8 mouse cellular contexts compared by ENCODE assay signal in the genomic region with DNA sequence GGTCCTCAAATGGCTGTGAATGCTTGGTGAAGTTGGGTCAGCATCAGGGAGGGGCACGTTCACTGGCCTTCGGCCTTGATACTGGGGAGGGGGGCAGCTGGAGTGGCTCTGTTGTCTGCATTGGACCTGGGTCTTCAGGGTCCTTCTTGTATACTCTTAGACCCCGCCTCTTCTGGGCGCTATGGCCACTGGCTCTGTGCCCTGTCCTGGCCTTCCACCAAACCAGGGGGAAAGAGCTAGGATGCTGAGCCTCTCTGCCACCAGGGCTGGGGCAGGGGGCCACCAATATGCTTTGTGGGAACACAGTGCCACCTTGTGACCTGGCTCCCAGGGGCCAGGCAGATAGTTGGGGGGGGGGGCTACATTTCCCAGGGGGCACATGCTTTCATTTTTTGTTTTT.
DNase-seq lines count a peak whose midpoint lies in the region; ATAC-seq lines count a peak whose summit lies in the region.

No protein-coding gene starts in this region.

- no peak overlapping the region for H3K4me2 ChIP-seq in forebrain, embryonic 16.5 days (ENCODE audit: low read length)
- 0 out of 2 replicates have a peak overlapping the region, but pooled peaks have one; percentile 17 for H3K4me2 ChIP-seq in hindbrain, embryonic 12.5 days (replicated peaks)
- no peak overlapping the region for H3K4me2 ChIP-seq in midbrain, embryonic 13.5 days (replicated peaks)

- WGBS in forebrain, embryonic 16.5 days, result 7% methylated on average over 4 of the region's 4 CpGs
- WGBS in hindbrain, embryonic 12.5 days, result 49% methylated on average over 4 of the region's 4 CpGs
- WGBS in midbrain, embryonic 13.5 days, result 54% methylated on average over 4 of the region's 4 CpGs

- no peaks in the 10 kb centered on the region for H3K27me3 ChIP-seq in forebrain, embryonic 16.5 days (replicated peaks; ENCODE audit: control insufficient read depth, insufficient read depth, low read length)
- peaks cover 41% of the 10 kb centered on the region for H3K27me3 ChIP-seq in hindbrain, embryonic 12.5 days
- H3K27me3 ChIP-seq in midbrain, embryonic 13.5 days, result peaks cover 46% of the 10 kb centered on the region

- intact Hi-C loops in left cerebral cortex, postnatal 4 days (cut with DNase I), result no loop called here

- no peaks in the 10 kb centered on the region for H3K9me3 ChIP-seq in forebrain, embryonic 16.5 days (ENCODE audit: control insufficient read depth, low read length)
- H3K9me3 ChIP-seq in hindbrain, embryonic 12.5 days (replicated peaks), result no peaks in the 10 kb centered on the region
- no peaks in the 10 kb centered on the region for H3K9me3 ChIP-seq in midbrain, embryonic 13.5 days

- peaks cover 70% of the 10 kb centered on the region for H3K4me1 ChIP-seq in forebrain, embryonic 16.5 days (replicated peaks; ENCODE audit: control insufficient read depth, insufficient read depth, low read length)
- peaks cover 70% of the 10 kb centered on the region for H3K4me1 ChIP-seq in hindbrain, embryonic 12.5 days
- peaks cover 62% of the 10 kb centered on the region for H3K4me1 ChIP-seq in midbrain, embryonic 13.5 days (replicated peaks)

- H3K36me3 ChIP-seq in forebrain, embryonic 16.5 days (ENCODE audit: control insufficient read depth, insufficient read depth), result no peaks in the 10 kb centered on the region
- no peaks in the 10 kb centered on the region for H3K36me3 ChIP-seq in hindbrain, embryonic 12.5 days
- H3K36me3 ChIP-seq in midbrain, embryonic 13.5 days, result no peaks in the 10 kb centered on the region

- peak; percentile 87 for DNase-seq in left cerebral cortex, postnatal 4 days
- no peak for DNase-seq in left cerebral cortex, adult 11 months (ENCODE audit: low spot score)
- DNase-seq in embryo, embryonic 9.5 days (ENCODE audit: extremely low spot score), result no peak
- no peak for DNase-seq in kidney, postnatal 10 days
- no peak for DNase-seq in natural killer cell, adult 2 months (ENCODE audit: low spot score in 2 of 2)

- 0 out of 2 replicates have a peak overlapping the region, but pooled peaks have one; percentile 16 for H3K9ac ChIP-seq in forebrain, embryonic 16.5 days (replicated peaks; ENCODE audit: low read depth, low read length)
- 0 out of 2 replicates have a peak overlapping the region, but pooled peaks have one; percentile 15 for H3K9ac ChIP-seq in hindbrain, embryonic 12.5 days
- H3K9ac ChIP-seq in midbrain, embryonic 13.5 days (replicated peaks), result no peak overlapping the region

- ATAC-seq in forebrain, embryonic 16.5 days, result peak; percentile 62
- ATAC-seq in hindbrain, embryonic 12.5 days (ENCODE audit: low FRiP score), result no peak
- 0 out of 2 replicates have a peak, but pooled peaks have one; percentile 34 for ATAC-seq in midbrain, embryonic 13.5 days

- peak overlapping the region; percentile 26; the same call in 1 of the 2 replicates for H3K27ac ChIP-seq in forebrain, embryonic 16.5 days (ENCODE audit: low read length)
- H3K27ac ChIP-seq in hindbrain, embryonic 12.5 days, result peak overlapping the region; percentile 36; the same call in 1 of the 2 replicates
- no peak overlapping the region for H3K27ac ChIP-seq in midbrain, embryonic 13.5 days

- H3K4me3 ChIP-seq in forebrain, embryonic 16.5 days (replicated peaks; ENCODE audit: low read length), result no peak overlapping the region
- H3K4me3 ChIP-seq in hindbrain, embryonic 12.5 days, result no peak overlapping the region
- H3K4me3 ChIP-seq in midbrain, embryonic 13.5 days (replicated peaks), result no peak overlapping the region
